Mouse (Mus musculus) heart, postnatal 36 days (tissue): ENCODE measurements at regions not wholly inside any gene's neighbourhood (a gene's known extent, or its start where the extent isn't known, plus 50 kb on each side); places are given as distances from the start of the nearest gene placed in this dataset.

ENCODE experiments used
- DNase-seq, 2 experiments: peaks; one replicate each; pipeline ENCODE4 v3.0.0; 2021 to 2022
- intact Hi-C: fragments of 180-260 bp; cut with DNase I; formaldehyde crosslinking; loops from one replicate; pipeline ENCODE4 v1.15.1; 2025

DNA sequence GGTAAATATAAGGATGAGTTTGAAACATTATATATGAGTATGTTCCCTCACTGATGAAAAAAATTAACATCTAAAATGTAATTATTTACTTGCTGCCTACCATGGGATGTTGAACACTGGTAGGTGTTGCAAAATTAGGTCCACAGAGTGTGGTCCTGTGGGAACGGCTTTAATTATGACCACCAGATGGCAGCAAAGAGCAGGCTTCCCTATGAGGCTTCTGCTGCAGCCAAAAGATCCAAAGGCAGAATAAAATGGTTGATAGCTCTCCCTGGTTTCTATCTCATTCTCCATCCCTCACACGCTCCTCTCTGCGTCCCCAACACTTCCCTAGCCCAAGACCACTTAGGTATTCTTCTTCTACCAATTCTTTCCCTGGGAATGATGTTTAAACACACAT lies 54.6 kb upstream of the Cit start:
- intact Hi-C loops = loop anchor here (2.0 to 5.0 kb wide), 3 partner anchors 118 to 237 kb away; no protein-coding TSS in a partner anchor
- DNase-seq = peak; percentile 48 to 66
